Mouse (Mus musculus): ENCODE data around the gene Ift140.

DNA sequence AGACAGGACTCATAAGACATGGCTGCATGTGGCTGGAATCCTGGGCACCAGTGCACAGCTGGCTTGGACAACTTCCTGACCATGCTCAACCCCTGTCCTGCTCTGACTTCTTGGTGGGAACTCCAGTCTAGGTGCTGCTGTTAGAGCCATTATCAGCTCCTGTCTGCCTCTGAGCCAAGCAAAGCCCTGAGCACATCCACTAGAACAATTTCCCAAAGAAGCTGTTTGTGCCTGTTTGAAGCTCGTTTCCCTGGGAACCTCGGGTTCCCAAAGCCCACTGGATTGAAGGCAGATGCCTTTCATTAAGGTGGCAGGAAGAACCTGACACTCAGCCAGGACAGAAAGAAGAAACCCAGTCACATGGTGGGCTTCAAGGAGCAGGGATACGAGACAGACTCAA lies 104.5 kb downstream of the Ift140 start, which contains the start of gene Ptx4:
- TF ChIP-seq POU5F1 (IDR thresholded peaks at IDR 0.05; ENCODE audit: borderline replicate concordance, low read length) (no peak), CTCF (conservative IDR thresholded peaks at IDR 0.05; ENCODE audit: low read length) (no peak), NANOG (IDR thresholded peaks at IDR 0.05; ENCODE audit: borderline replicate concordance, low read length) (no peak)
